Mouse (Mus musculus): ENCODE results near the gene Mylk. TPM values are rescaled to one million over a fixed set of nuclear protein-coding genes. Genes with fewer than 3 reads are reported as not detected.

Mylk gene
- polyA plus RNA-seq, 1 experiment = 243 TPM

DNA sequence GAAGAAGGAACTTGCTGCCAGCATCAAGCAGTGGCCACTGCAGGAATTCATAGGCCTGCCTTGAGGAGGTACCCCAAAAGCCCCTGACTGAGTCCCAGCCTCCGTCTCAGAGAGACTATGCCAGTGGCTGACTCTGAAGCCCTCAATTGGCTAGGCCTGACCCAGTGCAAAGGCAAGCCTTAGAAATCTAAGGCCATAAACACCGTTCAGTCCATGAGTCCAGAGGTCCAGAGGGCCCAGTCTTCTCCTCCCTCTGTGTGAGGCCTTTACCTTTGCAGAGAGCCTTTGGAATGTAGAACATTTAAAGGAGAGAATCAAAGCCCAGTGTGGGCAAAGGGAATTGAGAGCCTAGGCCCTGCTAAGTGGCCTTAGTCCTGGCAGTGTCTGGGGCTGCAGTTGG is 193.2 kb downstream of the Mylk start:
- no peak for DNase-seq (ENCODE audit: low read depth)

GRCm38 (mm10) chr16:34939951-34940350 is 194.9 kb downstream of the Mylk start:
- no peak for DNase-seq (ENCODE audit: low read depth)

DNA sequence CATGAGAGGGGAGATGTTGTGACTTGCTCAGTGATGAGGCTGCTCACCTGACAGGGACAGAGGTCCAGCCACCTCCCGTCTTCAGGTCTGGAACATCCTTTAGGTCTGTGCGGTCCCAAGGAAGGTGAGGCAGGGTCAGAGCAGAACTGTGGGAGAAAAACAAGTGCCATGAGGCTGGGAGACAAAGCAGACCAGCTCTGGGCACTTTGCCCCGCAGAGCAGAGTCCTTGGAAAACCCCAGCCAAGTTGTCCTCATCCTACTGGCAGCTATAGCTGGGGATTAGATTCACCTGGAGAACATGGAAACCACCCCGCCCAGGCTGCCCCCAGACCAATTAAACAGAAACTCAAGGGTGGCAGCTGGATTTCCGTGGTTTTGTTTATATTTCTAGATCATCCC is 195.4 kb downstream of the Mylk start:
- no peak for DNase-seq (ENCODE audit: low read depth)

DNA sequence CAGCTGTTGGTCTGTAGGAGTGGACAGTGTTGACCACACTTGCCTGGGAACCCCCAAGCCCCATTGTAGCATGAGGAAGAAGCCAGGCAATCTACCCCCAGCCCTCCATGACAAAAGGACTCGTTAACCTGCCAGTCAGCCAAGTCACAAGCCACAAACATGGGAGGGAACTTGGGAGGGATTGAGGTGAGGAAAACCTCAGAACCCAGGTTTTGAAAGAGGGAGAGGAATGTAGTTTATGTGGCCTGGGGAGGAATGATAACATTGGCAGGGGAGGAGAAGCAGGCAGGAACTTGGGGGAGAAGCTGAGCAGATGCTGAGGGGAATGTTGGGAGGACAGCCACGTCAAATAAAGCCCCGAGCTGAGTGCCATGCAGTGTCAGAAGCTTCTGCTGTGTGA is 196.9 kb downstream of the Mylk start:
- no peak for DNase-seq (ENCODE audit: low read depth)

- DNase-seq (ENCODE audit: low read depth) = no peak
Observed at GRCm38 (mm10) chr16:34946301-34946700, 201.3 kb downstream of the Mylk start.

DNA sequence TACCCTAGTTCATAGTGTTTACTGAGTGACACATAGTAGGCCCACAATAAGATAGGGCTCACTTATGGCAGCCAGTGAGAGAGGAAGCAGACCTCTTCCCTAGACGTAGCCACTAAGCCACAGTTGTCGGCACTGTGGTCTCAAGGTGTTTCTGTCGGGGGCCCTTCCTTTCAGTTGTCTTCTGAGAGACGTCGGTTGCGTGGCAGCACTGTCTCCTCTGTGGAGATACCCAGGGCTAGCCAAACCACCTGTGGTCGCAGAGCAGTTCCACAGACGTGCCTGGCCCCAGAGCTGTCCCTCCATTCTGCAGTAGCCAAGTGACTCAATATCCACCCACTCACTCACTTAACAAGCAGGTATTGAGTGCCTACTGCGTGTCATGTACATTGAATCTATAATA is 205.9 kb downstream of the Mylk start:
- DNase-seq (ENCODE audit: low read depth) = no peak

DNA sequence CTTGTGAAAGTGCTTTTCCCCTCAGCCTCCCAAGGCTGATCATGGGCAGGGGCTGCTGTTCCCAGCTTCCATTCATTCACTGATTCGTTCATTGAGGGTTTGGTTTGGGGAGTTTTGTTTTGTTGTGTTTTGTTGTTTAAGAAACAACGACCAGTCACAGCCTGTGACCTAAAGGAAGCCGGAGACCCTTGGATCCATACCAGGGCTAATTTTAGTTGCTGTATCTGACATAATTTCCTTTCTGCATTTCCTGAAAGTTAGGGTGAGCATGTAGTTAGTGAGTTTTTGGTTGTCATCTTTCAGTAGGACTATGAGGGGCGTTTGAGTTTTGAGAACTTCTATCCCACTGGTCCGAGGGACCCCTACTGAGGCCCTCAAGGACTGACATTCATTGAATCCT is 207.2 kb downstream of the Mylk start:
- DNase-seq (ENCODE audit: low read depth) = no peak

DNA sequence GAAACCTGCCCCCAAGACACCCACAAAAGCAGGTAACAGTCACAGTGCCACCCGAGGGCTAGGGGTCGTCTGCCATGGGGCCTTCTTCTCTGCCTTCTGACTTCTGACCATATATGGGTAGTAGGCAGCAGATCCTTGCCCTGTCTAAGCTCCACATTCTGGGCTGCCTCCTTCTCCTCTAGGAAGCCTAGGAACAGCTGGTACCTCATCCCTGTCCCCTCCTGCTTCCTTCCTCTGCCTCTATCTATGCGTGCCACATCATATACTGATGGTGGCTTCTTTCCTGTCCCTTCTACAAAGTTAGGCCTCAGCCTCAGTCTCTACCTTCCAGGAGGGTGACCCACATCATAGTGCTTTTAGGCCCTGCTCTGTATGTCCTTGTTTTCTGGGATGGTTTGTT is 207.8 kb downstream of the Mylk start:
- DNase-seq (ENCODE audit: low read depth) = no peak

- DNase-seq (ENCODE audit: low read depth) = no peak
Observed at GRCm38 (mm10) chr16:34953501-34953900, 208.5 kb downstream of the Mylk start.

DNA sequence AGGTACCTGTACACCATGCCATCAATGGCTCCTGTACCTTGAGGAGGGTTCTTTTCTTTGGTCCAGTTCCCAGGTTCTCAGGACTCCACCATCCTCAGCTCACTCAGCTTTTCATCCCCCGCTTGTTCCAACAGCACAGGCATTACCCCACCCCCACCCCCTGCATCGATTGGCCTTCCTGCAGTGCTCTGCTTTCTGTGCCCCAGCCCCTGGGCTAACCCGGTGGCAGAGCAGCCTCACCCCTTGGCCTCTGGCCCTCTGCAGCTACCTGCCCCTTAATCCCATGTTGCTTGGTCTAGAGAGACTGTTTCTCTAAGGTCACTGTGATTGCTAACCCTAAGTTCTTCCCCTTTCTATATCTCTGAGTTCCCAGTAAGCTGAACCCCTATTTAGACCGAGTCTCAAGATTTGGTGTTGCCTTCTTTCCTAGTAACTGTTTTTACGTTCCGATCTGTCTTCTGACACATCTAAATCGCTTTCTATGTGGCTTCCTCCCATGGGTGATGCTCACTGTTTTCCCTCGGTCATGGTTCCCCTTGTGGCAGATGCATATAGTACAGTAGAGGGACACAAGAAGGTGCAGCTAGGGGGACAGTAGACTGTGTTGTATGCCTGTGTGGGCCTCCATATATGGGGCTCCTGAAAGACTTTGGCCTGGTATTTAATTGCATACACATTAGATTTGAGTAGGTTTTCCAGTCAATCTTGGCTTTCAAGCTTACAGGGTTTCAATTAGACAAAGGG is 212.6 kb downstream of the Mylk start:
- DNase-seq (ENCODE audit: low read depth) = no peak

GRCm38 (mm10) chr16:34958667-34959066 is 213.7 kb downstream of the Mylk start:
- DNase-seq (ENCODE audit: low read depth) = no peak

GRCm38 (mm10) chr16:34959261-34959660 is 214.3 kb downstream of the Mylk start:
- DNase-seq (ENCODE audit: low read depth) = no peak

GRCm38 (mm10) chr16:34960243-34960642 is 215.2 kb downstream of the Mylk start:
- no peak for DNase-seq (ENCODE audit: low read depth)

DNA sequence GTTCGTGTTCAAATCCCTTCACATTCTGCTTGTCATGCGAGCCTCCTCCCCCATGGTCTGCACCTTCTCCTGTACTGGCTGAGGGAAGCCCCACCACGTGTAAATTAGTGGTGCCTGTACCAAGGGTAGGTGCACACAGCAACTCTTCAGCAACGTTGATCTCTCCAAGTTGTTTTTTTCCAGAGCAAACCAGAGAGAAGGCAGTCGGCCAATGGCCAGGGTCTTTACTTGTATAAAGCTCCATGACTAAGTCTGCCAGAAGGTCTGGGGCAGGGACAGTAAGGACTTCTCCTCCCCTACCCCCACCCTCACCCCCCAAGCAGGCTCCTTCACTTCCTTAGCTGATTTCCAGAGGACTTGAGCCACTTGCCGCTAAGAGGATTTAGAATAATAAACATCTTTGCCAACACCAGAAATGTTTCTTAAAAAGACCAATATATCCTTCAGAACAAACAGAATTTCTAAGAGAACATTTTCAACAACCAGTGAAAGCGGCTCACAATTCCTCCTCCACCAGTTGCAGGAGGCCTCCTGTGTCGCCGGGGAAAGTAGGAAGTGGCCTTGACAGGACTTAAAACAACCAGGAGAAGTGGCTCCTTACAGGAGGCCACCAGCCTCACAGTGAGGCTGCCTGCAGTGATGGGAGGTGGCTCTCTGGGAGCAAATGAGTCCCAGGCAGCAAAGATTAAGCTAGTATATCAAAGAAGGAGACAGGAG is 216.0 kb downstream of the Mylk start:
- DNase-seq (ENCODE audit: low read depth) = no peak

GRCm38 (mm10) chr16:34962322-34962721 is 217.3 kb downstream of the Mylk start:
- DNase-seq (ENCODE audit: low read depth) = no peak

GRCm38 (mm10) chr16:34963008-34963407 is 218.0 kb downstream of the Mylk start:
- no peak for DNase-seq (ENCODE audit: low read depth)

DNA sequence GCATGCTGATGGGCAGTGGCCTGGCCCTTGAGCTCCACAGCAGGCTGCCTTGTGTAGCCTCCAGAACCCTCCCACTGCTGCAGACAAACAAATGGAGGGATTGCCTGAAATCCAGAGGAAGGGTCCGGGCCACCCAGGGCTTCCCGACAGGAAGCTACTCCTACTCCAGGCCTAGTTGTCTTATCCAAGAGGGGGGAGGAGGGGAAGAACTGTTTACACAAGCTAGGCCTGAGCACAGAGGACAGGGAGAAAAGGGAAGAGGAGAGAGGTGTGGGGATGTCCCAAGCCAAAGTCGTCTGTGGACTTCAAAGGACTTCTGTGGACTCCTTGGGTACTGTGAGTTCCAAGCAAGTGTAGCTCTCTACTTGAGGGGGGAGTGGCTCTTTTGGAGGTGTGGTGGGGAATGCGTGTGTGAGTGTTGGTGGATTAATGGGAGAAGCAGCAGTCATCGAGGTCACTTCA is 221.6 kb downstream of the Mylk start:
- no peak for DNase-seq (ENCODE audit: low read depth)

DNA sequence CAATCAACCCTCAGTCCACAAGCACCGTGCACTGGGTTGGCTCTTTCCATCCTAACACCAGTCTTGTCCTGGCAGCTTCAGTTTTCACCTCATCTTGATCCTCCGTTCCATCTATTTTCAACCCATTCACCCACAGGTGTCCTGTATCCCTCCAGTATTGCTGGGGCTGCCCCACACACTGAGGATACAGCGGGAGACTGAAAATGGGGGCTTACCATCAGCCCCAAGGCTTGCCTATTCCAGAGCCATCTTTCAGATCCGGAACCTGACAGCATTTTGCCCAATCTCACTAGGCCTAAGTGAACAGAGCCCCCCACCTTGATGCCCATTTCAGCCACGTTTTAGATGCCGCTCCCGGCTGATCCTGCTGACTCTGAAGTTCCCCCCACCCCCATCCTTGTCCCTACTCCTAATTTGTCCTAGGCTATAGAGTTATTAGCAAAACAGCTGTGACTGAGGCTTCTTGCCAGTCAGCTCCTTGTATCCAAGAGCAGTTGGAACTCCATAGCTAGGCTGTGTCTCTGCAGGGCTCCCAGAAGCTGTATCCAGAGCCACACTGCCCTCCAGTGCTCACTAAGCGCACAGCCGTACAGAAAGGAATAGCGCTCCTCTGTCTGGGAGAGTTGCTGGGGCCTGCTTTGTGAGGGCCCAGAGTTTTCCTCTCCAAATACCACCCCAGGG is 222.2 kb downstream of the Mylk start:
- DNase-seq (ENCODE audit: low read depth) = no peak

GRCm38 (mm10) chr16:34968181-34968580 is 223.2 kb downstream of the Mylk start:
- DNase-seq (ENCODE audit: low read depth) = no peak

DNA sequence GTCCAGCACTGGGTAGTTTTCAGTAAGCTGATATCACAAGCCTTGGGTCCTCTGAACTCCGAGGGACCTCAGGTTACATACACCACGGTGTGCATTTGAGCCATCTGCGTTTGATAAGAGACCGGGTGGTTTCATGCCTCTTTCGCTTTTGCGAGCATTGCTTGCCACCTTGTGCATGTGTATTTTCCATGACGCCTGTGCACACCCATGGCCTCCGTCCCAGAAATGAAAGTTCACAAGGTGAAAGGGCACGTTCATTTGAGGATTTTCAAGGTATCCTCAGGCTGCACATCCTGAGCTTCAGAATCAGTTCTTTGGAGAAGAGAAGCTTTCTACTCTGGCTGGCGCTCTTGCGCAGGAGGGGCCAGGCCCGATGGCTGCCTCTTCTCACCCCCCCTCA is 227.5 kb downstream of the Mylk start:
- no peak for DNase-seq (ENCODE audit: low read depth)

GRCm38 (mm10) chr16:34975544-34975943 is 230.5 kb downstream of the Mylk start:
- DNase-seq (ENCODE audit: low read depth) = no peak

GRCm38 (mm10) chr16:34976630-34977029 is 231.6 kb downstream of the Mylk start:
- DNase-seq (ENCODE audit: low read depth) = no peak

DNA sequence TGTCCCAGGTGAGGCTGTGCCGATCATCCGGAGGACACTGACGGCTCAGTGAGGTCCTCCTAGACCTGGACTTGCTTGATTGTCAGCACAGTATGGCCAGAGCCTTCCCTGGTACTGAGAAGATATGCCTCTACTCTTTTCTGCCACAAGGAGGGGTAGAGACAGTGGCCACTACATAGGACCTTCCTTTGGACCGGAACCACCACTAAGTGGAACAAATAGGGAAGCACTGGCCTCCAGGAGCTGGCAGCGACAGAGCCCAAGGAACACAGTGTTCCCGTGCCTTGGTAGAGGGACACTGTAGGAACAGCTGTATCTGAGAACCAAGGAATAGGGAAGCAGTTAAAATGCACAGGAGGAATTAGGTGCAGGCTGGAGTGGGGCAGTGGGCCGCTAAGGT is 233.0 kb downstream of the Mylk start:
- DNase-seq (ENCODE audit: low read depth) = no peak
